Mouse (Mus musculus) brain, embryonic 14.5 days (tissue): Measurements from ENCODE around the gene Fdxacb1.

Experiments used
- CTCF ChIP-seq: fragments of 200-500 bp; IDR thresholded peaks from 2 replicates; pipeline ENCODE4 v1.5.1; 2012; ENCODE audit warnings: inconsistent platforms, mild to moderate bottlenecking, moderate library complexity, borderline replicate concordance; ENCODE audit not compliant: insufficient read depth, insufficient read length; ENCODE audit errors: extremely low read depth
- POLR2A ChIP-seq: fragments of 200-500 bp; IDR thresholded peaks from 2 replicates; pipeline ENCODE4 v1.6.1; 2012; ENCODE audit warnings: mild to moderate bottlenecking, inconsistent platforms, borderline replicate concordance; ENCODE audit not compliant: poor library complexity, insufficient read depth, insufficient read length, severe bottlenecking; ENCODE audit errors: extremely low read depth

DNA sequence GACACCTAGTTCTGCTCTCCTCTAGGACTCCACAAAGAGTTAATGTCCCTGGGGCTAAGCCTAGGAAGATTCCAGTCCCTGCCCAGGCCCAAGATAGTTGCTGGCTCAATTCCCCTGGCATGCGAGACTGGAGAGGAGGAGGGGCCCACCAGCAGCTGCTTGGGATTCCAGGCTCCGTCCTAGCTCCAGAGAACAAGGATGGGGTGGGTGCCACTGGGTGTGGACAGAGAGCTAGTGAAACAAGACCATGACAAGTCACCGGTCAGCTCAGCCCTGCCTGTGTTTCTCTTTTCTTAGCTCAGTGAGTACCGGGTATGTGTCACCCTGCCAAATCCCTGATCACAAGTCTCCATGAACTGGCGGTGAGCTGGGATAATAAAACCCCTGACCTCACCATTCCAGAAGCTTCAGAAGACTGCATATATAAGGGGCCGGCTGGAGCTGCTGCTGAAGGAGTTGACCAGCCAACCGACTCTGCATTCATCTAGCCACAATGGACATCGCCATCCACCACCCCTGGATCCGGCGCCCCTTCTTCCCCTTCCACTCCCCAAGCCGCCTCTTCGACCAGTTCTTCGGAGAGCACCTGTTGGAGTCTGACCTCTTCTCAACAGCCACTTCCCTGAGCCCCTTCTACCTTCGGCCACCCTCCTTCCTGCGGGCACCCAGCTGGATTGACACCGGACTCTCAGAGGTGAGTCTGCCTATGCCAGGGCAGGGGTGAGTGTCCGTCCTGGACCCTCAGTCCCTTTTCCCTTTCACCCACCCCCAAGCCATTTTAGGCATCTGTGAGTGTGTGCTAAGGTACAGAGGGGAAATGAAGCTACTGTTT is 15.0 kb upstream of the Fdxacb1 start:
- no peak for TF ChIP-seq POLR2A
- no peak for TF ChIP-seq CTCF
